Comparison of ENCODE assay signal across 39 mouse cellular contexts in genomic region chr14:59291769-59292168, GRCm38 (mm10). TPM values are rescaled to one million over a fixed set of nuclear protein-coding genes. Genes with fewer than 3 reads are reported as not detected.
"Had no signal": no experiment of that assay in that cellular context is flagged by ENCODE, and none has a peak within 500 bp of the region (broad histone marks: within the 10 kb centered on the region; RNA-seq: fewer than 3 reads in every experiment).

No protein-coding gene starts in this region.

RNA-seq across cellular contexts. Expression of gene Phf11a, which starts 5.6 kb away (rescaled TPM):
- total RNA-seq: hindbrain, postnatal 0 days; layer of hippocampus, adult 18-20 months; layer of hippocampus, adult 2 months; layer of hippocampus, postnatal 10 days; layer of hippocampus, postnatal 14 days; layer of hippocampus, postnatal 25 days; layer of hippocampus, postnatal 36 days; left cerebral cortex, adult 18-20 months had no signal
- polyA plus RNA-seq: heart, embryonic 10.5 days; heart, embryonic 11.5 days; heart, embryonic 12.5 days; heart, embryonic 13.5 days; hindbrain, embryonic 10.5 days; hindbrain, embryonic 11.5 days; hindbrain, embryonic 12.5 days; hindbrain, embryonic 13.5 days; hindbrain, embryonic 15.5 days; hindbrain, embryonic 16.5 days; intestine, embryonic 14.5 days; intestine, postnatal 0 days; kidney, embryonic 14.5 days; kidney, embryonic 15.5 days had no signal

RNA-seq across cellular contexts. Expression of gene Gm6904, which starts 31.8 kb away (rescaled TPM):
- total RNA-seq: heart, postnatal 10 days; heart, postnatal 14 days; heart, postnatal 25 days; heart, postnatal 36 days; heart, postnatal 4 days; hematopoietic stem cell, adult 5-6 weeks; hindbrain, postnatal 0 days; layer of hippocampus, adult 18-20 months; layer of hippocampus, adult 2 months; layer of hippocampus, adult 8-10 months; layer of hippocampus, postnatal 10 days; layer of hippocampus, postnatal 14 days; layer of hippocampus, postnatal 25 days; layer of hippocampus, postnatal 36 days; left cerebral cortex, adult 18-20 months had no signal
- polyA plus RNA-seq: heart, embryonic 10.5 days; heart, embryonic 11.5 days; heart, embryonic 12.5 days; heart, embryonic 13.5 days; heart, embryonic 14.5 days; heart, embryonic 15.5 days; heart, embryonic 16.5 days; heart, postnatal 0 days; hindbrain, embryonic 10.5 days; hindbrain, embryonic 11.5 days; hindbrain, embryonic 12.5 days; hindbrain, embryonic 13.5 days; hindbrain, embryonic 14.5 days; hindbrain, embryonic 15.5 days; hindbrain, embryonic 16.5 days; hindbrain, postnatal 0 days; intestine, embryonic 14.5 days; intestine, embryonic 15.5 days; intestine, embryonic 16.5 days; intestine, postnatal 0 days; kidney, embryonic 14.5 days; kidney, embryonic 15.5 days; kidney, embryonic 16.5 days; kidney, postnatal 0 days; large intestine, adult 2 months had no signal

RNA-seq across cellular contexts. Expression of gene Phf11b, which starts 49.4 kb away (rescaled TPM):
- total RNA-seq: hindbrain, postnatal 0 days; layer of hippocampus, adult 18-20 months; layer of hippocampus, adult 2 months; layer of hippocampus, postnatal 10 days; layer of hippocampus, postnatal 14 days; layer of hippocampus, postnatal 25 days; layer of hippocampus, postnatal 36 days had no signal
- polyA plus RNA-seq: heart, embryonic 10.5 days; heart, embryonic 11.5 days; hindbrain, embryonic 12.5 days had no signal
